Mouse (Mus musculus) cerebellum, adult 8-10 months (tissue): Measurements from ENCODE around the gene Gm26566.
A peak's percentile ranks its signal among the peaks of the same experiment; 100 is the strongest.

ENCODE experiments used
- DNase-seq: peaks from one replicate; pipeline ENCODE4 v3.0.0; 2022

Gm26566 gene

GRCm38 (mm10) chr4:88721791-88722721 is at the start of gene Gm26566, which contains the start of gene Klhl9:
Gm26566 (plus strand) TSS chr4:88721805.
Klhl9 (minus strand) TSS chr4:88722465.
- DNase-seq: peak; percentile 92

- DNase-seq: no peak
These were observed 44.8 kb upstream of the Gm26566 start, which contains the start of gene Ifna16 for GRCm38 (mm10) chr4:88676824-88677223. Ifna16 (minus strand) TSS chr4:88676924.

GRCm38 (mm10) chr4:88680362-88680761 is 41.2 kb upstream of the Gm26566 start:
- DNase-seq: no peak

GRCm38 (mm10) chr4:88681353-88681752 is 40.3 kb upstream of the Gm26566 start:
- no peak for DNase-seq

GRCm38 (mm10) chr4:88683812-88684211 is 37.8 kb upstream of the Gm26566 start, which contains the start of gene Ifna2:
Ifna2 (minus strand) TSS chr4:88683912.
- no peak for DNase-seq

GRCm38 (mm10) chr4:88691259-88691658 is 30.3 kb upstream of the Gm26566 start, which contains the start of gene Ifnab:
Ifnab (minus strand) TSS chr4:88691359.
- DNase-seq: no peak

GRCm38 (mm10) chr4:88692537-88692936 is 29.1 kb upstream of the Gm26566 start:
- no peak for DNase-seq

- no peak for DNase-seq
These were observed 28.2 kb upstream of the Gm26566 start for GRCm38 (mm10) chr4:88693392-88693791.

GRCm38 (mm10) chr4:88696237-88696884 is 25.2 kb upstream of the Gm26566 start:
- DNase-seq: peak; percentile 74

- DNase-seq: no peak
These were observed 24.5 kb upstream of the Gm26566 start for GRCm38 (mm10) chr4:88697108-88697507.

- DNase-seq: no peak
These were observed 23.9 kb upstream of the Gm26566 start for GRCm38 (mm10) chr4:88697753-88698152.

GRCm38 (mm10) chr4:88698781-88699180 is 22.8 kb upstream of the Gm26566 start:
- DNase-seq: no peak

- DNase-seq: no peak
These were observed 22.3 kb upstream of the Gm26566 start for GRCm38 (mm10) chr4:88699301-88699700.

- no peak for DNase-seq
These were observed 15.7 kb upstream of the Gm26566 start for GRCm38 (mm10) chr4:88705924-88706323.

- DNase-seq: no peak
These were observed 14.3 kb upstream of the Gm26566 start for GRCm38 (mm10) chr4:88707128-88707826.

GRCm38 (mm10) chr4:88714281-88714680 is 7.3 kb upstream of the Gm26566 start:
- DNase-seq: no peak

- DNase-seq: no peak
These were observed 6.5 kb upstream of the Gm26566 start for GRCm38 (mm10) chr4:88715059-88715458.

GRCm38 (mm10) chr4:88718715-88719114 is 2.9 kb upstream of the Gm26566 start:
- no peak for DNase-seq

- no peak for DNase-seq
These were observed 2.0 kb downstream of the Gm26566 start for GRCm38 (mm10) chr4:88723497-88724090.

GRCm38 (mm10) chr4:88726727-88727126 is 5.1 kb downstream of the Gm26566 start:
- DNase-seq: no peak

GRCm38 (mm10) chr4:88727324-88727723 is 5.7 kb downstream of the Gm26566 start:
- DNase-seq: no peak

- peak; percentile 52 for DNase-seq
These were observed 16.9 kb downstream of the Gm26566 start for GRCm38 (mm10) chr4:88738480-88738879.

GRCm38 (mm10) chr4:88739036-88739435 is 17.4 kb downstream of the Gm26566 start:
- DNase-seq: no peak
